Mouse (Mus musculus) NIH3T3 (cell line): ENCODE data around the gene Ccnk.

Experiments used
- DNase-seq: peaks from one replicate; pipeline ENCODE4 v3.0.0-alpha.2; 2012; ENCODE audit warnings: low read depth

The Ccnk gene

GRCm38 (mm10) chr12:108221712-108222111 is 42.3 kb downstream of the Ccnk start:
- DNase-seq, result no peak

DNA sequence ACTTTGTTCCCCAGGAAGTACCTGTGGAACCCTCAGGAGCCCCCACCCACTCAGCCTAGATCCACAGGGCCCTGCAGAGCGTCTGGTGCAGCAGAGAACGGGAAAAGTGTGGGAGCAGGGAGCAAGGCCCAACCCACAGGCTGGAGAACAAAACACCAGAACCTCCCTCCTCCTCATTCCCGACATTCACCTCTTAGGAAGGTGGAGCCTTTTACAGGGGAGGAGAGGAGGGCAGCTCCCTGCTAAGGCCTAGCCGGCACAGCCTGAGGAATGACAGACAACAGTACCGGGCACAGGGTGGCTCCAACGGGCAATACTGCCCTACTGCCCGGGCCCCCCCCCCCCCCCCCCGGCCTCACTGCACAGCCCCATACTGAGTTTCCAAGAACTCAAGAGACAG is 44.0 kb downstream of the Ccnk start:
- DNase-seq, result peak; percentile 90

- peak; percentile 55 for DNase-seq
These were observed 46.4 kb downstream of the Ccnk start for GRCm38 (mm10) chr12:108225781-108226180.

DNA sequence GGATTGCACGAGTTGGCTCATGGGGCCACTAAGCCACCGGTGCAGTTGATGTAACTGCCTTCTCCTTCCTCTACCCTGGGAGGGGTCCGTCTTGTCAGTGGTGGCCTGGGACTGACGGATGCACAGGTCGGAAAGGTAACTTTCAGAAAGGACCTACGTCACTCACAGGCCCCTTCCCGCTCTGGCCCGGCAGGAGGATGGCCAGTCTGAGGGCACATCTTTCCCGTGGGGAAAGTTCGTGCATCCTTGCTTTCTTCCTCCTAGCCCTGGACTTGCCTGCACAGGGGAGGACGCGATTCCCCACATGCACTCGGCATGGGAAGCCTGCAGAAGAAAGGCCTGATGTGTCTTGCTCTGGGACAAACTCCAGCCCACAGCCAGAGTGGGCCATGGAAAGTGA is 46.8 kb downstream of the Ccnk start:
- DNase-seq, result no peak

GRCm38 (mm10) chr12:108226941-108227340 is 47.6 kb downstream of the Ccnk start:
- no peak for DNase-seq

DNA sequence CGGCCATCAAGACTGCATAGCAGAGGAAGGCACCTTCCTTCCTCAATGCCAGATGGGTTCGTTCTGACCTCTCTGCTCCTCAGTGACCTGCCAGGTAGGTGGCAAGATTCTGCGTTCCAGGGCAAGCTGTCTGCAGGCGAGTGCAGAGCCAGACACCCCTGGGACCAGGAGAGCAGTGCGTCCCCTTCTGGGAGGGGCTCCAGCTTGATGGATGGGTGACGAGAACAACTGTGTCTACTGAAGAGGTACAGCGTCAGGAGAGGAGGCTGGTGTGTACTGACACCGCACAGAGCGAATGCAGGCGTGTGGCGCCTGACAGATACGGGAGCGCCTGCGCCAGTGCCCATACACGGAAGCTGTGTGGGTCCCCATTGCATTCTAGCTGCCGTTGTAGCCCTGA is 48.1 kb downstream of the Ccnk start:
- DNase-seq, result no peak

- no peak for DNase-seq
These were observed 50.7 kb downstream of the Ccnk start for GRCm38 (mm10) chr12:108230077-108230476.

GRCm38 (mm10) chr12:108230821-108231794 is 51.7 kb downstream of the Ccnk start:
- DNase-seq, result peak; percentile 40

GRCm38 (mm10) chr12:108231901-108232300 is 52.5 kb downstream of the Ccnk start:
- DNase-seq, result no peak

GRCm38 (mm10) chr12:108233736-108234135 is 54.4 kb downstream of the Ccnk start:
- no peak for DNase-seq

DNA sequence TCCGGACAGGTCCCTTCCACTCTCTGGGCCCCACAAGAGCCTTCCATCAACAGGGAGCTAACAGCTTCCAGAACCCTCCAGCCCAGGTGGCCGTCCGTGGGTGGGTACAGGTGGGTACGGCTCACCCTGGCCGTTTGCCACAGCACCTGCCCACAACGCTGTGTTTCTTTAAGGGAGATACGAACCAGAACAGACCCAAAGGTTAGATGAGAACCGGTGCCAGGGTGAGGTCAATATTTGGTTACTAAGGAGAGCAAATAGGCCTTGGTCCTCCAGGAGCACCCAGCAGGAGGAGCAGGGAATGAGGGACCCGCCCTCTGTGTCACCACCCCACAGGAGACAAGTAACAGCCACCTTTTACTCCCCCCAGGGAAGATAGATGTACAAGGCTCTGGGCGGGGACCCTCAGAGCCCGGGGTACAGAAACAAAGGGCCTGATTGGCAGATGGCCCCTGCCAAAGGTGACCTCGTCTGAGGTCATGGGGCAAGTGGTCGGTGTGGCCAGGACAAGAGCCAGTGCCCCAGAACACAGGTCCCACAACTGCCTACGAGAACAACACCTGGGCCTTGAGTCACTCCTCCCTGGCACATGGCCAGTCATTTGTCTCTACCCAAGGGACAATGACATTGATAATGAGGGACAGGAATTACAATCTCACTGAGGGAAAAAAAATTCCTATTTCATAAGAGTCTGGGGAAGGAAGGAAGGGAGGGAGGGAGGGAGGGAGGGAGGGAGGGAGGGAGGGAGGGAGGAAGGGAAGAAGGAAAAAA is 55.6 kb downstream of the Ccnk start:
- no peak for DNase-seq

GRCm38 (mm10) chr12:108235976-108236555 is 56.7 kb downstream of the Ccnk start:
- peak; percentile 48 for DNase-seq

- no peak for DNase-seq
These were observed 58.1 kb downstream of the Ccnk start for GRCm38 (mm10) chr12:108237300-108238006.

GRCm38 (mm10) chr12:108238395-108239035 is 59.1 kb downstream of the Ccnk start:
- no peak for DNase-seq

DNA sequence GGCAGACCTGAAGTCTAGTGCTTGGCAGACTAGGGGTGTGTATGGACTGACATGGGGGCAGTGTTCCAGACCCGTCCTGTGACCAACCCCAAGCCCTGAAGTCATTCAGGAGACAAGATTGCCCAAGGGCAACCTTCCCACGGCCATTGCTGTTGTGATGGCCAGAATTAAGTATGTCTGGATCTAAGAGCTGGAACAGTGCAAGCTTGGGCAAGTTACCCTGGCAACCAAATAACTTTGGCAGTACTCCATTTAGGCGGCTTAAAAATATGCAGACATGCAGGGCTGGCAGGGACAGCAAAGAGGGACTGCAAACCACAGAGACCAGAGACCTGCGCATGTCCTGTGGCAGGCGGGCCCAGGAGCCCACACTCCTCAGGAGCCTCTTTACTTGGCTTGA is 60.1 kb downstream of the Ccnk start:
- peak; percentile 79 for DNase-seq

DNA sequence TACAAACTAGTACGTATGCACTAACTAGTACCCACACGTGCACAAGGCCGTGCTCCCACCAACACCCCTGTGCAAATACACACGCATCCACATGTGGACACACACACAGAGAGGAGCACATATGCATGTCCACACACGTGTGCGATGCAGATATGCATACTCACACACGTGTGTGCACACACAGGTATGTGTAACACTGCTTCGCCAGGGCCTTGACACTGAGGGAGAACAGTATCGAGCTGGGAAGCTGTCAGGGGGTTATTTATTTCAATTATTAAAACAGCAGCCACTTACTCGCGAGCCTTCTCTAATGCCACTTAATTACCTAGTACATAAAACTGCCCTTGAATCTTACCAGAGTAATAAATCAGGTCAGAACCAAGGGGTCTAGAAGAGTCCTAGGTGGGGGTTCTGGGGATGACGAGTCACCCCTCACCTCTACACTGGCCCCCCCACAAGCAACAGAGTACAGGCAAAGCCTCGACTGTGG is 61.1 kb downstream of the Ccnk start:
- DNase-seq, result no peak

GRCm38 (mm10) chr12:108240953-108241588 is 61.7 kb downstream of the Ccnk start:
- no peak for DNase-seq

GRCm38 (mm10) chr12:108241626-108242025 is 62.2 kb downstream of the Ccnk start:
- DNase-seq, result no peak

- no peak for DNase-seq
These were observed 62.9 kb downstream of the Ccnk start for GRCm38 (mm10) chr12:108242243-108242745.

DNA sequence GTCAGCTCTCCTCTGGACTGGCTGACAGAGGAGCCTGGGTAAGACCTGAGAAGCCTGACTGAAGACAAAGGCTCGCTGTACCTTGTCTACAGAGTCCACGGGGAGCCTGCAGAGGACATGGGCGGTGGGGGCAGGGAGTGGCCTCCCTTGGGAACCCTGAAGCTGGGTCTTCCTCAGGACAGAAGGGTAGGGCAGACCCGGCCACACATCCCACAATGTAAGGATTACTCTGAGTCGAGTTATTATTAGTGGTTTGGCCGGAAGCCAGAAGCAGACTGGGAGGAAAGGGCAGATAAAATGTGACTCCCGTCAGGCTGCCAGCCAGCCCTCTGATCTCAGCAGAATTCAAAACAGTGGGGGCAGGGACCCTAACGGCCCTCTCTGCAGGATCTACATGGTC is 65.4 kb downstream of the Ccnk start:
- peak; percentile 84 for DNase-seq

DNA sequence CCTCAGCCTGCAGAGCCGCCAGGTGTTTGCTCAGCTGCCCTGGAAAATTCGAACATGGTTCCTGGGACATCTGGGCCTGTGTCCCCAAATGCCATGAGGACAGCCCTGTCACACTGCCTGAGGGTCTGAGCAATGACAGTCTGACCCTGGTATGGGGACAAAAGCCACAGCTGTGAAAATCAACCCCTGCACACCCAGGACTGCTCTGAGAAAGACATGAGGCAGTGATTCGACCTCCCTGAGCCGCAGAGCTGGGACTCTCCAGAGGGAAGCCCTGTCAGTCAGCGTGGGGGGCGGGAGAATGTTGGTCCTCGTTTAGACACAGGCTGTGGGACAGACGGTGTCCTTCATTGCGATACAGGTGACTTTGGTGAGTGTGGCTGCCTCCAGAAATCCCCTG is 66.2 kb downstream of the Ccnk start:
- DNase-seq, result no peak
